Mouse (Mus musculus) urinary bladder, postnatal 36 days (tissue): ENCODE data around the gene Arl11.

Experiments used
- DNase-seq, 2 experiments: peaks; one replicate each; pipeline ENCODE4 v3.0.0; 2022; ENCODE audit warnings: low spot score in 2 of 2, mixed read lengths in 1 of 2

Arl11 gene

DNA sequence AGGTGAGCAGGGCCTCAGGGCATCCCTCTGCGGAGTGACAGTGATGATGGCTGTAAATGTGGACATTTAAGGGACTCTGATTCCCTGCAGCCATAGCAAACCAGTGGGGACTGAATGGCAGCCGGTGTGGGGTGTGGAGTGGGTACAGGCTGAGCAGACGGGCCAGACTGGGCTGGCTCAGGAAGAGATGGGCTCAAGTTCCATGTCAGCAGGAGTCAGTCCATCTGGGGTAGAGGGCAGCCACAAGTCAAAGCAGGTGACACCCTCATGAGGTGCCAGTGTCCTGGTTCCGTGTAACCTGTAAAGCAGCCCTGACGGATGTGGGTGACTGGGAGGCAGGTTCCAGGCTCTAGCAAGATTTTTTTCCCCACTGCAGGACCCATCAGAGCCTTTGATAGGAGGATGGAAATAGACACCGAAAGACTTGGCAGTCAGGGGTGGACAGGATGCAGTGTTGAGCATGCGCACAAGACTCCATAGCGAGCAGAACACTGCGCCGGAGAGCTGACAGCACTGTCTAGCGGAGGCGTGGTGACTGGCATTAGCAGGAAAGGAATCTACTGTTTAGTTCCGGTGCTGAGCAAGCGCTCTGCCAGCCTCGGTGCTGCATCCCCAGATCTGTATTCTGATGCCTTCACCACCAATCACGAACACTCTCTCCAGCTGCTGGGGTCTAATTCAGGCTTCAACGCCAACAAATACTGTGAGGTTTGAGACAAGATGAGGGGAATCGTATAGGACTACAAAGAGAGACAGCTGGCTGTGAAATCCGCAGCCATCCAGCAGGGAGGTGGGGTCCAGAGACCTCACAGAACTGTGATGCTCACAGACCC lies 18.3 kb downstream of the Arl11 start:
- peak; percentile 30 to 52 for DNase-seq

DNA sequence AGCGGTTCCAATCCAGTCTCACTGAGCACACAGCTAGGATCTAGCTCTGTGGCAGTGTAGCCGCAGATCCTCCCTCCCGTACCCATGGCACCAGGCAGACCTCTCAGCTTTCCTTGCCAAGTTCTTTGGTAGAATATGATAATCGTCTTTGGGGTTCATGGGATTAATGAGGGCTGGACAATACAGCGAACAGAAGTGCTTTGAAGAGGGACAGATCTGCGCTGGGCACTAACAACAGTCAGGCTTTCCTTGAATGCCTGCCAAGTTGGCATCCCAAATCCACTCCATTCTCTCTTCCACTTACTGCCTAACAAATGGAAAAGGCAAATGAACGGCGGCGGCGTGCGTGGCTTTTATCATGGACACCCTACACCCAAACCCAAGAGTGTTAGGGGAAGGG lies 21.0 kb downstream of the Arl11 start:
- no peak for DNase-seq

DNA sequence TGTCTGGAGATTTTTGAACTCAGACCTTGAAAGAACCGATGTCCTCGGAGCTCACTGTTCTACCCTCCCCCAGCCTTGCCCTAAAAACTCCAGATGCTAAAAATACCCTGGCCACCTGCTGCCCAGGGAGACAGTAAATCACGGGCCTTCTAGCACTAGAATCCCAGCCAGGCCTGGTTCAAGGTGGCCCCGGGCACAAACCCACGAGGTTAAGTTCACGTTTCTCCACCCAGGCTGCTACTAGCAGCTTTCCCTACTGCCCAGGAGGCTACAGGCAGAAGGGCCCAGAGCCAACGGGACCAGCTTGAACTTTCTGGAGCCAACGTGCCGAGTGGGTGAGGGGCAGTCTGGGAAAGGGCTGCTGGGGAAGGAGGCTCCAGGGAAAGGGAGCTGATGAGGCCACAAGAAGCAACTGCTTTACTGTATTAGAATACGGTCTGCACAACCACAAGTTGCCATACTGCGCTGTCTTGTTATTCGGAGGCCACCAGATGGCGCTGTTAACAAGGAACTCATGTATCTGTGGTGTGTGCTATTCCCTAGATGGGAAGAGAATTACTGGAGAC lies 21.5 kb downstream of the Arl11 start:
- DNase-seq = peak; percentile 72 to 73

DNA sequence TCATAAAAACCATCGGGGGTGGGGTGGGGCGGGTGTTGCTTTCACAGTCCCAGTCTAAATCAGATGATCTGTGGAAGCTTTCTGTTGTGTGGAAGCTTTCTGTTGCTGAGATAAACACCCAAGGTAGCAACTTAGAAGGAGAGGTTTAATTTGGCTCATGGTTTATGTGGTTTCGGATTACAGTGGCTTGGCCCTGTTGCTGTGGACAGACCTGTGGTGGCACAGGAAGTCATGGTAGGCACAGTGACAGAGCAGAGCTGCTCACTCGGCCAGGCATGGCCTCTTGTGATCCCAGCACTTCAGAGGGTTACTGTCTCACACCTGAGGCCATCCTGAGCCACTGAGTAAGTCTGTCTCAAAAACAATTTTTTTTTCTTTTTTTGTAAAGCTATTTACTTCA lies 29.8 kb downstream of the Arl11 start:
- DNase-seq = no peak

DNA sequence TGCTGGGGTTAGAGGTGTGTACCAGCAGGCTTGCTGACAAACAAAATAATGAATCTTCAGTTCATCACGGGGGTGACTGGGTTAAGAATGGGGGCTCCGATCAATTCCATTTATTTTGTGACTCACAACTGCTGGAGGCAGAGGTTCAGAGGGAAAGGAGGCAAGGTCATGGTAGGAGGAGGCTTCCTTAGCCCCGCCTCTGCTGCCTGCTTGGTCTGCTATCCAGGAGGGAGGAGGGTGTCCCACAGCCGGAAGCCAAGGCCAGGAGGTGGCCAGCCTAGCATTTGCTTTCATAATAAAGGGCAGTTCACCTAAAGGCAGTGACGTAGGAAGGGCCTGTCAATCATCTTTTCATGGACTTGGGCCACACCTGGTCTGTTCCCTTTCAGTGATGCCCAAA lies 35.0 kb downstream of the Arl11 start:
- no peak for DNase-seq

DNA sequence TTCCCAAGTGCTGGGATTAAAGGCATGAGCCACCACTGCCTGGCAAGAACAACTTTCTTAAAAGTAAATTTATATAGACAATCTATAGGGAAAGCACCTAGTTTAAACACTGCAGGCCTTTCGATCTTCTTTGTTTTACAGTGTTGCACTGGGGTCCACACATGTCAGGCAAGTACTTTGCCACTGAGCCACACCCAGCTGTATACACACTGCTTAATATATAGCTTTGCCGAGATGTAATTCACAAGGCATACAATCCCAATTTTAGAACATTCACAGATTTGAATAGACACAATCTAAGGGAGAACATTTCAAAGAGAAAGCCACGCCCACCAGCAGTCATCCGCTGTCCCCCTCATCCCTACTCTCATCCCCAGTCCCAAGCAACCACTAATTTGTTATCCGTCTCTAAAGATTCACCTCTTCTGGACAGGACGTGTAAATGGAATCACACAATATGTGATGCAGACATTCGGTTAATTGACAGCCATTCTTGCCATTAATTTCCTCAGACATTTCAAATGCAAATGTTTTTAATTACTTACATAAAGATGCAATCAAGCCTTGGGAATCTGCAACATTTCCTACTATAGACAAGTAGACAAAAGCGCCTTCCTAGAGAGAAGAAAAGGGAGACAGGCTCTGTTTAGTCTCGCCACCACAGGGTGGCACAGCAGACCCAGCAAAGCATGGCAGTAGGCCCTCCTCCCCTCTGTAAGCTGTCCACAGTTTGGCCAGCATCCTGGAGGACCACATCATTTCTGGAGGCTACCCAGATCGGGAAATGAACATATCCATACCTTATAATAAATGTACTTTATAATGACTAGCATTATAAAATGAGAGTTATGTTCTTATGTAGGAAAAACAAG lies 37.5 kb downstream of the Arl11 start:
- no peak for DNase-seq

DNA sequence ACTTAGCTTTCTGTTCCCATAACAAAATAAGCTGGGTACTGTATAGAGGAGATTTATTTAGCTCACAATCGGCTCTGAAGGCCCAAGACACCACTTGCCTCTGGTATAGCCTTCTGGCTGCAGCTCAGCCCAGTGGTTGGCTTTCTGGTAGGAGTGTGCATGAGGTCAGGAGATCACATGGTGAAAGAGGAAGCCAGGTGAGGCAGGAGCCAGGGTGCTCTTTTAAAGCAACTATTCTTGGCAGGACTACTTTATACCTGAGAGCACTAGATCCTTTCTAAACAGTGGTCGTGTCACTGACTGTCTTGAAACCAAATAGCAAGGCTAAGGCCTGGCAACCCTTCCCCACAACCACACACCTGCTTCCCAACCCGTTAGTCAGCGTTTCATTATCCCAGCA lies 40.3 kb downstream of the Arl11 start:
- no peak for DNase-seq

DNA sequence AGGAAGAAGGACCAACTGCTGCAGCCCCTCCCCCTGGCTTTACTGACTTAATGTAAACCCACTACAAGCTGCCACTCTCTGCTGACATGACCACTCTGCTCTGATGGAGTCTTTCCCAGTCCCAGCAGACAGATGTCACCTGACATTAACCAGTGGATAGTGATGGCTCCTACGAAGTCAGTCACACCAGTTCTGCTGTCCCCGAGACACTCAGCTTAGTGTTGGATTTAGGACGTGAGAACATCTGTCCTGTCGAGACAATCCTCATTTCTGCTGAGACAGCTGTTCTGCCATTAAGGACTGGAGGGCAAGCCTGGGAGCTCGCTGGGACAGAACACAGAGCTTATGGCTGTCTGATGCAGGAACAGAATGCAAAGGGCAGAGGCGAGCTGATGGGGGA lies 41.3 kb downstream of the Arl11 start:
- no peak for DNase-seq

DNA sequence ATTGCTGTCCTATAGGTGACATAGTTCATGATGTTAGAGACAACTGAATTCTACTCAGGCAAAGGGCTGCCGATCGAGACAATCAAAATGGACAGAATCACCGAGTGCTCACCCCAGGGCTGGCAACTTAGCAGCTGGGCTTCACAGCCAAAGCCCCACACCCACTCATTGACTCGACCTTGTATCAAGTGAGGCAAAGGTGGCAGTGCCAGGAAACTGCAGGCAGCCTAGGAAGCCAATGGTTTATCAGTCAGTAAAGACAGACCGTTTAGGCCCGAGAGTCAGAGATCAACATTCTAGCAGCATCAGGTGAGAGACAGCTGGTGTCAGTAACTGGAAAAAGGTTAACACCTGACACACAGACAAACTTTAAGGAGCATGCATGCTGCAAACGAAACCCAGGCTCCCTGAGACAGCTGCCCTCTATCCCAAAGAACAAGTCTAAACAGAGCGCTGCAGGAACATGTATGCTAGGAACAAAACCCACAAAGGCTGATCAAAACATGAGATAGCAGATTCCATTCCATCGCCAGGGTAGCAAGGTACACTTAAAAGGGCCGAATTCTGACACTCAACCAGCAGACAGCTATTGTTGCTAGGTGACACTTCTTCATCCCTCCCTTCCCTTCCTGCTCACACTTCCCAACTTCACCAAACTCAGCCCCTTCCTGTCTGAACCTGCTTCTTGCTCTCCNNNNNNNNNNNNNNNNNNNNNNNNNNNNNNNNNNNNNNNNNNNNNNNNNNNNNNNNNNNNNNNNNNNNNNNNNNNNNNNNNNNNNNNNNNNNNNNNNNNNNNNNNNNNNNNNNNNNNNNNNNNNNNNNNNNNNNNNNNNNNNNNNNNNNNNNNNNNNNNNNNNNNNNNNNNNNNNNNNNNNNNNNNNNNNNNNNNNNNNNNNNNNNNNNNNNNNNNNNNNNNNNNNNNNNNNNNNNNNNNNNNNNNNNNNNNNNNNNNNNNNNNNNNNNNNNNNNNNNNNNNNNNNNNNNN lies 45.0 kb downstream of the Arl11 start:
- DNase-seq = no peak

DNA sequence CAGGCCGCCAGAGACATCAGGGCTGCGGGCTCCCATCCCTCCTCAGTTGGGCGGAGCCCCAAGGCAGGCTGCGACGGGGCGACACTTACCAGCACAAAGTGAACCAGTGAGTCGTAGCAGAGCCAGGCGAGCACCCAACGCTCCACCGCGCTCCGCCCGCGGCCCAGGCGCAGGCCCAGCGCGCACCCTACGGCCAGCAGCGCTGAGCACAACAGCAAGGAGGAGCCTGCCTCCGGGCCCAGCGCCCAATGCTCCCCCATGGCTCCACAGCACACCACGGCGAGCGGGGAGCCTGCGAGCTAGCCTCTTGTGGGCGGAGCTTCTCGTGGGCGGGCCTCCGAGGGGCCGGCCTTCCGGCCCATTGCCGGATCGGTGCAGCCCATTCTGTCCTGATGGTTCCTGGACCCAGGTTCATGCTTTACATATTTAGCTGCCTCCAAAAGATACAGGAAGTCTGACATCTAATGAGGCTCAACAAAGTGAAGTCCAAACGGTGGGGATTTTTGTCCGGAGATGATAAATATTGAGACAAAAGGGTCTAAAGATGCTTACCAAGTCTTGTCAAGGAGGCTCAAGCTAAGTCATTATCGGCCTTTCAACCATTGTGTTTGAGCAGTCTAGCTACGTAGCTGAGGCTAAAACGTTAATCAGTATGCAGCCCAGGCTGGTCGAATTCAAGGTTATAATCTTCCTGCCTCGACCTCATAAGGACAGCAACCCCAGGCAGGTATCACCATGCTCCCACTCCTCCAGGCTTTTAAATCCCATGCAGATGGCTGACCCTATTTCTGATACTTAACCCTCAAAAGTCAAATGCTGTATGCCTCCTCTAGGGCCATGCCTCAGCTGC lies 50.8 kb downstream of the Arl11 start, which contains the start of gene Ebpl:
Gene Ebpl, minus strand, starts transcription at position 309 of the 850 bp plus-strand sequence.
- DNase-seq = peak; percentile 90 to 95

DNA sequence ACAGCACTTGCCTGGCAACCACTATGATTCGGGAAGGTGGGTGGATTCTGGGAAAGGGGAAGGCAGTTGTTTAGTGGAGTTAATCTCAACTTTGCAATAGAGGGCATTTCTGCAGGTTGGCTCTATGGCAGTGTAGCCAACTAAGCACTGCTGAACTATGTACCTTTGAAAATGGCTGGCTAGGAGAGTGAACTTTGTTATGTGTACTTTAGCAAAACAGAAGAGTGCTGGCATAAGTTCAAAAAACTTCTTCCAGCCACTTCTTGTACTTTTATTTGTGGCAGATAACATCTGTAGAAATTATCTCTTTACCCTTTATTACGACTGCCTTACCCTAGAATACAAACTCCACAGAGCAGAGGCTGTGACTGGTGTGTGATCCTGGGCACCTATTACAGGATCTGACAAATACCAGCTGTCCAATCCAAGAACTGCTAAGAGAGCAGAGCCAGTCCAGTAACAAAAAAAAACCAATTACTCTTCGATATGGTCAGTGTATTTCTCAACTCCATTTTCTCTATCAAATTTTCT lies 51.5 kb downstream of the Arl11 start:
- DNase-seq = no peak
